Mouse (Mus musculus): ENCODE data around the gene Plau. TPM values are rescaled to one million over a fixed set of nuclear protein-coding genes. Genes with fewer than 3 reads are reported as not detected.

Plau gene
- polyA plus RNA-seq, 1 experiment from 2014 or later: 0.66 TPM

- no peak overlapping the region for H3K4me3 ChIP-seq (ENCODE audit: low read depth, low read length)
- 84% methylated on average over 6 of the region's 6 CpGs for WGBS (ENCODE audit: insufficient replicate concordance)
- no peak overlapping the region for H3K27ac ChIP-seq (ENCODE audit: low read depth, low read length)
- H3K4me1 ChIP-seq (ENCODE audit: control insufficient read depth, insufficient read depth, low read length): no peaks in the 10 kb centered on the region
- no peak overlapping the region for H3K4me2 ChIP-seq
- no peaks in the 10 kb centered on the region for H3K9me3 ChIP-seq (replicated peaks; ENCODE audit: control insufficient read depth, low read length)
- no peaks in the 10 kb centered on the region for H3K27me3 ChIP-seq (ENCODE audit: control insufficient read depth, insufficient read depth, low read length)
- H3K9ac ChIP-seq (ENCODE audit: low read depth, low read length): no peak overlapping the region
- no peaks in the 10 kb centered on the region for H3K36me3 ChIP-seq (ENCODE audit: control insufficient read depth, insufficient read depth, low read length)
- ATAC-seq (replicated peaks; ENCODE audit: insufficient number of reproducible peaks, low FRiP score, low TSS enrichment): no peak
Observed at GRCm38 (mm10) chr14:20844126-20844525, 7.7 kb downstream of the Plau start.

- H3K9me3 ChIP-seq (replicated peaks; ENCODE audit: control insufficient read depth, low read length): no peaks in the 10 kb centered on the region
- H3K36me3 ChIP-seq (ENCODE audit: control insufficient read depth, insufficient read depth, low read length): no peaks in the 10 kb centered on the region
- H3K9ac ChIP-seq (ENCODE audit: low read depth, low read length): no peak overlapping the region
- no peak overlapping the region for H3K27ac ChIP-seq (ENCODE audit: low read depth, low read length)
- no peak overlapping the region for H3K4me2 ChIP-seq
- no peak overlapping the region for H3K4me3 ChIP-seq (ENCODE audit: low read depth, low read length)
- H3K27me3 ChIP-seq (ENCODE audit: control insufficient read depth, insufficient read depth, low read length): no peaks in the 10 kb centered on the region
- no peak for ATAC-seq (replicated peaks; ENCODE audit: insufficient number of reproducible peaks, low FRiP score, low TSS enrichment)
- no peaks in the 10 kb centered on the region for H3K4me1 ChIP-seq (ENCODE audit: control insufficient read depth, insufficient read depth, low read length)
- 82% methylated on average over 10 of the region's 10 CpGs for WGBS (ENCODE audit: insufficient replicate concordance)
Observed at GRCm38 (mm10) chr14:20844671-20845576, 8.5 kb downstream of the Plau start.

- 61% methylated on average over 9 of the region's 9 CpGs for WGBS (ENCODE audit: insufficient replicate concordance)
- H3K4me2 ChIP-seq: no peak overlapping the region
- no peak overlapping the region for H3K4me3 ChIP-seq (ENCODE audit: low read depth, low read length)
- ATAC-seq (replicated peaks; ENCODE audit: insufficient number of reproducible peaks, low FRiP score, low TSS enrichment): no peak
- no peak overlapping the region for H3K27ac ChIP-seq (ENCODE audit: low read depth, low read length)
- H3K27me3 ChIP-seq (ENCODE audit: control insufficient read depth, insufficient read depth, low read length): no peaks in the 10 kb centered on the region
- H3K4me1 ChIP-seq (ENCODE audit: control insufficient read depth, insufficient read depth, low read length): no peaks in the 10 kb centered on the region
- H3K9ac ChIP-seq (ENCODE audit: low read depth, low read length): no peak overlapping the region
- H3K9me3 ChIP-seq (replicated peaks; ENCODE audit: control insufficient read depth, low read length): no peaks in the 10 kb centered on the region
- no peaks in the 10 kb centered on the region for H3K36me3 ChIP-seq (ENCODE audit: control insufficient read depth, insufficient read depth, low read length)
Observed at GRCm38 (mm10) chr14:20845577-20846088, 9.2 kb downstream of the Plau start.

GRCm38 (mm10) chr14:20846214-20846613, 9.8 kb downstream of the Plau start:
- 63% methylated on average over 7 of the region's 7 CpGs for WGBS (ENCODE audit: insufficient replicate concordance)

GRCm38 (mm10) chr14:20847637-20848129, 11.2 kb downstream of the Plau start:
- no peaks in the 10 kb centered on the region for H3K4me1 ChIP-seq (ENCODE audit: control insufficient read depth, insufficient read depth, low read length)
- ATAC-seq (replicated peaks; ENCODE audit: insufficient number of reproducible peaks, low FRiP score, low TSS enrichment): no peak
- no peaks in the 10 kb centered on the region for H3K27me3 ChIP-seq (ENCODE audit: control insufficient read depth, insufficient read depth, low read length)
- WGBS (ENCODE audit: insufficient replicate concordance): 80% methylated on average over 3 of the region's 3 CpGs
- no peak overlapping the region for H3K9ac ChIP-seq (ENCODE audit: low read depth, low read length)
- H3K4me2 ChIP-seq: no peak overlapping the region
- no peaks in the 10 kb centered on the region for H3K36me3 ChIP-seq (ENCODE audit: control insufficient read depth, insufficient read depth, low read length)
- H3K4me3 ChIP-seq (ENCODE audit: low read depth, low read length): no peak overlapping the region
- no peaks in the 10 kb centered on the region for H3K9me3 ChIP-seq (replicated peaks; ENCODE audit: control insufficient read depth, low read length)
- H3K27ac ChIP-seq (ENCODE audit: low read depth, low read length): no peak overlapping the region

More at GRCm38 (mm10) chr14:20846214-20846613, 9.8 kb downstream of the Plau start:
- Histone ChIP-seq H3K4me3 (ENCODE audit: low read depth, low read length) (no peak overlapping the region), H3K4me1 (ENCODE audit: control insufficient read depth, insufficient read depth, low read length) (no peaks in the 10 kb centered on the region), H3K27ac (ENCODE audit: low read depth, low read length) (no peak overlapping the region), H3K9me3 (replicated peaks; ENCODE audit: control insufficient read depth, low read length) (no peaks in the 10 kb centered on the region), H3K4me2 (no peak overlapping the region), H3K9ac (ENCODE audit: low read depth, low read length) (no peak overlapping the region), H3K27me3 (ENCODE audit: control insufficient read depth, insufficient read depth, low read length) (no peaks in the 10 kb centered on the region), H3K36me3 (ENCODE audit: control insufficient read depth, insufficient read depth, low read length) (no peaks in the 10 kb centered on the region)
- no peak for ATAC-seq (replicated peaks; ENCODE audit: insufficient number of reproducible peaks, low FRiP score, low TSS enrichment)

GRCm38 (mm10) chr14:20849753-20850152, 13.3 kb downstream of the Plau start:
- Histone ChIP-seq H3K4me1 (ENCODE audit: control insufficient read depth, insufficient read depth, low read length) (no peaks in the 10 kb centered on the region), H3K4me3 (ENCODE audit: low read depth, low read length) (no peak overlapping the region), H3K9me3 (replicated peaks; ENCODE audit: control insufficient read depth, low read length) (no peaks in the 10 kb centered on the region), H3K4me2 (no peak overlapping the region), H3K27me3 (ENCODE audit: control insufficient read depth, insufficient read depth, low read length) (no peaks in the 10 kb centered on the region), H3K9ac (ENCODE audit: low read depth, low read length) (no peak overlapping the region), H3K27ac (ENCODE audit: low read depth, low read length) (no peak overlapping the region), H3K36me3 (ENCODE audit: control insufficient read depth, insufficient read depth, low read length) (no peaks in the 10 kb centered on the region)
- 62% methylated on average over 4 of the region's 4 CpGs for WGBS (ENCODE audit: insufficient replicate concordance)
- no peak for ATAC-seq (replicated peaks; ENCODE audit: insufficient number of reproducible peaks, low FRiP score, low TSS enrichment)

DNA sequence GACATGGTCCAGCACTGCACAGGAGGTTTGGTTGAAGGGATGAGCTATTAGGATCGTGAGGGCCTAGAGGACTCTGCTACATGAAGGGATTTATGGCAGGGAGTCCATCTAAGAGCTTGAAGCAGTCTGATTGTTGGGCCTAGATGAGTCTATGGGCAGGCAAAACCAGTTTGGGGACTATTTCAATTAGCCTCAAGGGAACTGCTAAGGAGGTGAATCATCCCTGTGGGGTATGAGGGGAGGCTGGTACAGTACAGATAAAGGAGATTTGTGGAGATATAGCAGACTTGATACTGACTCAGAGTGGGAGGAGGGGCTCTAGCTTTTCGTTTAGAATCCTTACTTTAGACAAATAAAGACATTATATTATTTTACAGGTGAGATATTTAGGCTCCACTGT, 14.0 kb downstream of the Plau start:
- no peaks in the 10 kb centered on the region for H3K36me3 ChIP-seq (ENCODE audit: control insufficient read depth, insufficient read depth, low read length)
- no peak overlapping the region for H3K4me3 ChIP-seq (ENCODE audit: low read depth, low read length)
- no peaks in the 10 kb centered on the region for H3K9me3 ChIP-seq (replicated peaks; ENCODE audit: control insufficient read depth, low read length)
- 66% methylated on average over 2 of the region's 2 CpGs for WGBS (ENCODE audit: insufficient replicate concordance)
- no peaks in the 10 kb centered on the region for H3K4me1 ChIP-seq (ENCODE audit: control insufficient read depth, insufficient read depth, low read length)
- H3K27me3 ChIP-seq (ENCODE audit: control insufficient read depth, insufficient read depth, low read length): no peaks in the 10 kb centered on the region
- no peak overlapping the region for H3K27ac ChIP-seq (ENCODE audit: low read depth, low read length)
- H3K4me2 ChIP-seq: no peak overlapping the region
- no peak for ATAC-seq (replicated peaks; ENCODE audit: insufficient number of reproducible peaks, low FRiP score, low TSS enrichment)
- H3K9ac ChIP-seq (ENCODE audit: low read depth, low read length): no peak overlapping the region

DNA sequence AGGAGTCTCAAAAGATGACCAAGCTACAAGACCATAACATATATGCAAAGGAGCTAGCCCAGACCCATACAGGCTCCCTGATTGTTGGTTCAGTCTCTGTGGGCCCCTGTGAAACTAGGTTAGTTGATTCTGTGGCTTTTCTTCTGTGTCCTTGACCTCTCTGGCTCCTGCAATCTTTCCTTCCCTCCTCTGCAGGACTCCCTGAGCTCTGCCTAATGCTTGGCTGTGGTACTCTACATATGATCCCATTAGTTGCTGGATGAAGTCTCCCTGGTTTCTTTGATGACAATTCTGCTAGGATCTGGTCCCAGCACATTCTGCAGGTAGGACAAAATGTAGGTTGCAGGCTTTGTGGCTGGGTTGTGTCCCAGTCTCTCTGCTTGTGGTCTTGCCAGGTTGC, 15.3 kb downstream of the Plau start:
- no peak overlapping the region for H3K9ac ChIP-seq (ENCODE audit: low read depth, low read length)
- no peak for ATAC-seq (replicated peaks; ENCODE audit: insufficient number of reproducible peaks, low FRiP score, low TSS enrichment)
- H3K9me3 ChIP-seq (replicated peaks; ENCODE audit: control insufficient read depth, low read length): no peaks in the 10 kb centered on the region
- no peaks in the 10 kb centered on the region for H3K36me3 ChIP-seq (ENCODE audit: control insufficient read depth, insufficient read depth, low read length)
- H3K27me3 ChIP-seq (ENCODE audit: control insufficient read depth, insufficient read depth, low read length): no peaks in the 10 kb centered on the region
- H3K27ac ChIP-seq (ENCODE audit: low read depth, low read length): no peak overlapping the region
- no peaks in the 10 kb centered on the region for H3K4me1 ChIP-seq (ENCODE audit: control insufficient read depth, insufficient read depth, low read length)
- no peak overlapping the region for H3K4me3 ChIP-seq (ENCODE audit: low read depth, low read length)
- no peak overlapping the region for H3K4me2 ChIP-seq

DNA sequence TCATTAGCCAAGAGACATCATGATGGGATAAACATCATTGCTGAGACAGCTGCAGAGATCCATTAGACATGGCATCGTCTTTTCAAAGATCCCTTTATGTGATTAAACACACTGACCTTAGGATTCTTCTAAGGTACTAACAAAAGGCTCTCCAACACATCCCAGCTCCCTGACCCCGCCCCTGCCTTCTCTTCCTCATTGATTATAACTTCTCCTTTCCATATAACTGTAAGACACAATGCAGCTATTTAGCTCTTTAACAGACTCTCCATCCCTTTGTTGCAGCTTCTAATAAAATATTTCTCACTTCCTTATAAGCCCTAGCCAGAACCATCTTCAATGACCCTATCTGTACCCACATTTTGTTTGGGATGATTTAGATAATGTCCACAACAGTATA, 24.7 kb downstream of the Plau start:
- no peaks in the 10 kb centered on the region for H3K27me3 ChIP-seq (ENCODE audit: control insufficient read depth, insufficient read depth, low read length)
- H3K4me3 ChIP-seq (ENCODE audit: low read depth, low read length): no peak overlapping the region
- H3K27ac ChIP-seq (ENCODE audit: low read depth, low read length): no peak overlapping the region
- ATAC-seq (replicated peaks; ENCODE audit: insufficient number of reproducible peaks, low FRiP score, low TSS enrichment): no peak
- no peaks in the 10 kb centered on the region for H3K9me3 ChIP-seq (replicated peaks; ENCODE audit: control insufficient read depth, low read length)
- H3K9ac ChIP-seq (ENCODE audit: low read depth, low read length): no peak overlapping the region
- H3K36me3 ChIP-seq (ENCODE audit: control insufficient read depth, insufficient read depth, low read length): no peaks in the 10 kb centered on the region
- 77% methylated on average over 2 of the region's 2 CpGs for WGBS (ENCODE audit: insufficient replicate concordance)
- H3K4me1 ChIP-seq (ENCODE audit: control insufficient read depth, insufficient read depth, low read length): no peaks in the 10 kb centered on the region
- H3K4me2 ChIP-seq: no peak overlapping the region
